17 mouse cellular contexts compared by ENCODE assay signal in the genomic region with DNA sequence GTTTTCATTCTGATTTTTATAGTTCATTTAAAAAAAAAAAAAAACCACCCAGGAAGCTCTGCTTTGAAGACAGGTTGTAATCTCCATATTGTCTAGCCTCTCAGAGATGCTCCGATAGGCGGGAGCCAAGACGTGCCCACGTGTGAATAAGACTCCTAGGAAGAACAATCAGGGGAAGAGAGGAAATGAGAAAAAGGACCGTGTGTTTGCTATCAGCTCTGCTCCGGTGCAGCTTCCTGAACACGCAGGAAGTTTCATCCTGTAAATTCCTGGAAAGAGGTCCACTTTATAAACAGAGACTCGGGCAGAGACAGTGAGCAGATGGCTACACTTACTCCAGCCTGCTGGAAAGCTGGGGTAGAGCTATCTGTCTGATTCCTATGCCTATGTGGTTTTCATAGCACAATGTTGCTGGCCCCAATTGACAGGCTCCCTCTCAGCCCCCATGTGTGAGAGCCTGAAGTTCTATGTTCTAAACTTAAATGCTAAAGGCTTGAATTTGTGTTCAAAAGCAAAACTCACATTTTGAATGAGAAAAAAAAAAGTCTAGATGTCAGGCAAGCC.
A peak's percentile ranks its signal among the peaks of the same experiment; 100 is the strongest.
DNase-seq lines count a peak whose midpoint lies in the region; ATAC-seq and TF ChIP-seq lines count a peak whose summit lies in the region.
"Had no signal": no experiment of that assay in that cellular context is flagged by ENCODE, and none has a peak within 500 bp of the region (broad histone marks: within the 10 kb centered on the region; RNA-seq: fewer than 3 reads in every experiment).

No protein-coding gene starts in this region.

- no peaks in the 10 kb centered on the region for H3K36me3 ChIP-seq in heart, embryonic 13.5 days
- no peaks in the 10 kb centered on the region for H3K36me3 ChIP-seq in stomach, embryonic 16.5 days (ENCODE audit: control insufficient read depth, insufficient read depth, low read length)
- no peaks in the 10 kb centered on the region for H3K36me3 ChIP-seq in stomach, postnatal 0 days (ENCODE audit: control insufficient read depth, insufficient read depth, low read length)
- no peaks in the 10 kb centered on the region for H3K36me3 ChIP-seq in lung, embryonic 16.5 days (ENCODE audit: control insufficient read depth, insufficient read depth, low read length)
- H3K36me3 ChIP-seq in midbrain, embryonic 15.5 days (replicated peaks): no peaks in the 10 kb centered on the region
- H3K36me3 ChIP-seq: intestine, embryonic 15.5 days; liver, embryonic 15.5 days; stomach, embryonic 15.5 days had no signal

- H3K4me1 ChIP-seq in heart, embryonic 13.5 days: no peaks in the 10 kb centered on the region
- no peaks in the 10 kb centered on the region for H3K4me1 ChIP-seq in stomach, embryonic 16.5 days (ENCODE audit: control insufficient read depth, insufficient read depth, low read length)
- H3K4me1 ChIP-seq in stomach, postnatal 0 days (replicated peaks; ENCODE audit: control insufficient read depth, insufficient read depth): no peaks in the 10 kb centered on the region
- H3K4me1 ChIP-seq in lung, embryonic 16.5 days (replicated peaks; ENCODE audit: control insufficient read depth, insufficient read depth, low read length): peaks cover 3% of the 10 kb centered on the region; the same call in 1 of the 2 replicates
- no peaks in the 10 kb centered on the region for H3K4me1 ChIP-seq in midbrain, embryonic 15.5 days
- H3K4me1 ChIP-seq: intestine, embryonic 15.5 days; liver, embryonic 15.5 days had no signal

- WGBS in heart, embryonic 13.5 days: 60% methylated on average over 8 of the region's 8 CpGs
- WGBS in stomach, embryonic 16.5 days: 42% methylated on average over 8 of the region's 8 CpGs
- 48% methylated on average over 8 of the region's 8 CpGs for WGBS in stomach, postnatal 0 days
- 41% methylated on average over 8 of the region's 8 CpGs for WGBS in lung, embryonic 16.5 days
- 73% methylated on average over 8 of the region's 8 CpGs for WGBS in midbrain, embryonic 15.5 days

- ATAC-seq in heart, embryonic 13.5 days (ENCODE audit: extremely low read depth, insufficient number of reproducible peaks, low FRiP score, low TSS enrichment): no peak
- no peak for ATAC-seq in stomach, embryonic 16.5 days (ENCODE audit: insufficient read depth, low FRiP score)
- no peak for ATAC-seq in stomach, postnatal 0 days (ENCODE audit: low FRiP score, low TSS enrichment)
- peak; percentile 36 for ATAC-seq in lung, embryonic 16.5 days (ENCODE audit: low read depth)
- no peak for ATAC-seq in midbrain, embryonic 15.5 days (replicated peaks)
- ATAC-seq: intestine, embryonic 15.5 days had no signal

- H3K9me3 ChIP-seq in heart, embryonic 13.5 days: peaks cover 13% of the 10 kb centered on the region; the same call in 1 of the 2 replicates
- 0 out of 2 replicates have a peak, but pooled peaks cover 4% of the 10 kb centered on the region for H3K9me3 ChIP-seq in stomach, embryonic 16.5 days (replicated peaks; ENCODE audit: control insufficient read depth, low read length)
- H3K9me3 ChIP-seq in stomach, postnatal 0 days (ENCODE audit: control insufficient read depth, low read length): no peaks in the 10 kb centered on the region
- peaks cover 2% of the 10 kb centered on the region; the same call in 1 of the 2 replicates for H3K9me3 ChIP-seq in lung, embryonic 16.5 days (ENCODE audit: control insufficient read depth, low read length)
- H3K9me3 ChIP-seq in midbrain, embryonic 15.5 days: no peaks in the 10 kb centered on the region
- H3K9me3 ChIP-seq: intestine, embryonic 15.5 days; liver, embryonic 15.5 days; stomach, embryonic 15.5 days had no signal

- intact Hi-C loops in heart, postnatal 36 days (cut with DNase I): no loop called here

- no peak for TF ChIP-seq EP300 in stomach, postnatal 0 days (optimal IDR thresholded peaks at IDR 0.05)

- H3K27me3 ChIP-seq in heart, embryonic 13.5 days (replicated peaks): no peaks in the 10 kb centered on the region
- H3K27me3 ChIP-seq in stomach, embryonic 16.5 days (ENCODE audit: control insufficient read depth, insufficient read depth, low read length): no peaks in the 10 kb centered on the region
- H3K27me3 ChIP-seq in stomach, postnatal 0 days (ENCODE audit: control insufficient read depth, insufficient read depth, low read length): no peaks in the 10 kb centered on the region
- no peaks in the 10 kb centered on the region for H3K27me3 ChIP-seq in lung, embryonic 16.5 days (ENCODE audit: control insufficient read depth, insufficient read depth, low read depth, low read length)
- no peaks in the 10 kb centered on the region for H3K27me3 ChIP-seq in midbrain, embryonic 15.5 days (replicated peaks)
- H3K27me3 ChIP-seq: intestine, embryonic 15.5 days; liver, embryonic 15.5 days; stomach, embryonic 15.5 days had no signal

- no peak overlapping the region for H3K4me2 ChIP-seq in heart, embryonic 13.5 days
- H3K4me2 ChIP-seq in stomach, embryonic 16.5 days (ENCODE audit: low read depth, low read length): no peak overlapping the region
- no peak overlapping the region for H3K4me2 ChIP-seq in stomach, postnatal 0 days (replicated peaks; ENCODE audit: low read depth)
- H3K4me2 ChIP-seq in lung, embryonic 16.5 days (ENCODE audit: low read depth, low read length): no peak overlapping the region
- no peak overlapping the region for H3K4me2 ChIP-seq in midbrain, embryonic 15.5 days
- H3K4me2 ChIP-seq: hindbrain, embryonic 14.5 days; intestine, embryonic 15.5 days; liver, embryonic 15.5 days; stomach, embryonic 15.5 days had no signal

- DNase-seq in heart, postnatal 36 days: no peak
- DNase-seq in stomach, postnatal 0 days (ENCODE audit: low spot score): no peak
- no peak for DNase-seq in urinary bladder, postnatal 4 days (ENCODE audit: low spot score in 2 of 2)
- DNase-seq: adrenal gland, postnatal 25 days; cerebellum, adult 9-11 months; gastrocnemius, postnatal 25 days; kidney, postnatal 10 days; spleen, adult 18-20 months; thymus, postnatal 14 days had no signal

- H3K4me3 ChIP-seq in heart, embryonic 13.5 days: no peak overlapping the region
- no peak overlapping the region for H3K4me3 ChIP-seq in stomach, embryonic 16.5 days (replicated peaks; ENCODE audit: low read length)
- H3K4me3 ChIP-seq in stomach, postnatal 0 days (ENCODE audit: low read depth, low read length): no peak overlapping the region
- no peak overlapping the region for H3K4me3 ChIP-seq in lung, embryonic 16.5 days (ENCODE audit: low read length)
- no peak overlapping the region for H3K4me3 ChIP-seq in midbrain, embryonic 15.5 days
- H3K4me3 ChIP-seq: intestine, embryonic 15.5 days; liver, embryonic 15.5 days; stomach, embryonic 15.5 days had no signal

- no peak for TF ChIP-seq CTCF in stomach, postnatal 0 days (IDR thresholded peaks at IDR 0.05; ENCODE audit: low read depth)

- 0 out of 2 replicates have a peak overlapping the region, but pooled peaks have one; percentile 12 for H3K27ac ChIP-seq in heart, embryonic 13.5 days (replicated peaks)
- H3K27ac ChIP-seq in stomach, embryonic 16.5 days (ENCODE audit: low read length): peak overlapping the region; percentile 14; the same call in 1 of the 2 replicates
- no peak overlapping the region for H3K27ac ChIP-seq in stomach, postnatal 0 days (replicated peaks)
- H3K27ac ChIP-seq in lung, embryonic 16.5 days (ENCODE audit: low read length): peak overlapping the region; percentile 64
- H3K27ac ChIP-seq in midbrain, embryonic 15.5 days: no peak overlapping the region
- H3K27ac ChIP-seq: hindbrain, embryonic 14.5 days; intestine, embryonic 15.5 days; liver, embryonic 15.5 days; stomach, embryonic 15.5 days had no signal

- no peak overlapping the region for H3K9ac ChIP-seq in heart, embryonic 13.5 days
- H3K9ac ChIP-seq in stomach, embryonic 16.5 days (ENCODE audit: low read length): no peak overlapping the region
- no peak overlapping the region for H3K9ac ChIP-seq in stomach, postnatal 0 days (ENCODE audit: low read length)
- H3K9ac ChIP-seq in lung, embryonic 16.5 days (ENCODE audit: low read length): no peak overlapping the region
- no peak overlapping the region for H3K9ac ChIP-seq in midbrain, embryonic 15.5 days
- H3K9ac ChIP-seq: hindbrain, embryonic 14.5 days; intestine, embryonic 15.5 days; liver, embryonic 15.5 days; stomach, embryonic 15.5 days had no signal

Comparison
In these comparisons a context has a peak if more than half of its experiments do, and no peak if none do; other contexts are left out.
1. H3K27ac ChIP-seq: peak in heart, embryonic 13.5 days (single experiment), stomach, embryonic 16.5 days (single experiment) and lung, embryonic 16.5 days (single experiment); none in stomach, postnatal 0 days (single experiment) and midbrain, embryonic 15.5 days (single experiment).